Mouse (Mus musculus) lung, adult 2 months (tissue): ENCODE measurements around the gene Flvcr1.

ENCODE experiments used
- CTCF ChIP-seq: fragments of 200-500 bp; IDR thresholded peaks from 2 replicates; pipeline ENCODE4 v1.5.1; 2011; ENCODE audit warnings: mild to moderate bottlenecking, low read length, control low read depth; ENCODE audit not compliant: insufficient read depth
- POLR2A ChIP-seq: fragments of 200-500 bp; IDR thresholded peaks from 2 replicates; pipeline ENCODE4 v1.6.1; 2011; ENCODE audit warnings: low read depth, mild to moderate bottlenecking, control low read depth, low read length, borderline replicate concordance; ENCODE audit errors: extremely low read depth

DNA sequence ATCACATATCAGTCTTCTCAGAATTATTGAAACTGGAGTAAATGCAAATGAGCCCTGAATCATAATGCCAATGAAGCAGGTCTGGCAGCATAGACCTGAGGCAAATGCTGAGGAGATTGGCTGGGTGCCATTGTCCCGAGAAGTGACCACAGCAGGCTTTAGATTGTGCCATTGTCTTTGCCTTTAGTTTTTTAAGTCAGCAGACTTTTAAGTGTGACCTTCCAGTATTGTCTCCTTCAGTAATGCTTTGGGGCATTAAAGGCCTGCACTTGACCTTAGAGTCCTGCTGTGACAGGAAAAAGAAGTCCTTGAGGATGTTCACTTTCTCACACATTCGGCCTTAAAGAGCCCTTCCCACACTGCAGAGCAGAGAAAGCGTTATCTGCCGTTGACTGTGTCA lies 44.3 kb upstream of the Flvcr1 start:
- TF ChIP-seq POLR2A = no peak
- no peak for TF ChIP-seq CTCF
